Mouse (Mus musculus) spleen, adult 2 months (tissue): ENCODE results near the gene Otulinl.

Source experiments
- CTCF ChIP-seq: fragments of 200-500 bp; IDR thresholded peaks from 2 replicates; pipeline ENCODE4 v1.5.1; 2011; ENCODE audit warnings: mild to moderate bottlenecking, inconsistent platforms; ENCODE audit not compliant: insufficient read depth, insufficient read length, insufficient replicate concordance; ENCODE audit errors: extremely low read depth
- POLR2A ChIP-seq: fragments of 200-500 bp; IDR thresholded peaks from 2 replicates; pipeline ENCODE4 v1.6.1; 2011; ENCODE audit warnings: low read depth, low read length, inconsistent platforms

- no peak for TF ChIP-seq CTCF
- no peak for TF ChIP-seq POLR2A
These were observed 58.1 kb downstream of the Otulinl start for GRCm38 (mm10) chr15:27623286-27623685.
